Mouse (Mus musculus) kidney, postnatal 0 days (tissue): ENCODE results near the gene Lgals2. TPM values are rescaled to one million over a fixed set of nuclear protein-coding genes. Genes with fewer than 3 reads are reported as not detected.
A peak's percentile ranks its signal among the peaks of the same experiment; 100 is the strongest.

ENCODE experiments used
- ATAC-seq: fragments of 200-750 bp; cut with Nextera tagmentation; replicated peaks from 2 replicates; pipeline ENCODE4 v1.8.0; 2017; ENCODE audit warnings: low read depth, moderate number of reproducible peaks, moderate TSS enrichment, moderate library complexity; ENCODE audit not compliant: low FRiP score
- DNase-seq: peaks from one replicate; pipeline ENCODE4 v3.0.0-alpha.2; 2016; ENCODE audit warnings: low spot score
- H3K27ac ChIP-seq: fragments of 300-500 bp; sonication (generic); 2 replicates; pipeline ENCODE4 v1.5.1; 2014; ENCODE audit warnings: mild to moderate bottlenecking
- H3K27me3 ChIP-seq: fragments of 300-500 bp; sonication (generic); 2 replicates; pipeline ENCODE4 v1.6.1; 2014; ENCODE audit warnings: low read length, mixed read lengths; ENCODE audit not compliant: insufficient read depth
- H3K36me3 ChIP-seq: fragments of 300-500 bp; sonication (generic); 2 replicates; pipeline ENCODE4 v1.6.1; 2014; ENCODE audit warnings: low read length, mixed read lengths; ENCODE audit not compliant: insufficient read depth
- H3K4me1 ChIP-seq: fragments of 300-500 bp; sonication (generic); replicated peaks from 2 replicates; pipeline ENCODE4 v1.6.1; 2014; ENCODE audit warnings: antibody characterized with exemption, low read length, mixed read lengths; ENCODE audit not compliant: insufficient read depth
- H3K4me2 ChIP-seq: fragments of 300-500 bp; sonication (generic); 2 replicates; pipeline ENCODE4 v1.6.1; 2014; ENCODE audit warnings: mild to moderate bottlenecking, low read length, moderate library complexity, mixed read lengths
- H3K4me3 ChIP-seq: fragments of 300-500 bp; sonication (generic); replicated peaks from 2 replicates; pipeline ENCODE4 v1.5.1; 2014; ENCODE audit warnings: low read depth, low read length
- H3K9ac ChIP-seq: fragments of 300-500 bp; sonication (generic); 2 replicates; pipeline ENCODE4 v1.6.1; 2014; ENCODE audit warnings: low read depth, low read length
- H3K9me3 ChIP-seq: fragments of 300-500 bp; sonication (generic); replicated peaks from 2 replicates; pipeline ENCODE4 v1.6.1; 2016; ENCODE audit warnings: low read length, inconsistent platforms, mixed read lengths
- CTCF ChIP-seq: IDR thresholded peaks from 2 replicates; pipeline ENCODE4 v1.5.1; 2016; ENCODE audit warnings: antibody characterized with exemption, low read depth, mild to moderate bottlenecking, moderate library complexity
- WGBS: fragments of 180-500 bp; shearing (Covaris S2); extraction: QIAGEN DNeasy Blood & Tissue Kit; methylation state at CpG from one replicate; pipeline ENCODE4 v1.1.7; 2014; 5-methylcytosine and 5-hydroxymethylcytosine counted together
- polyA plus RNA-seq: library from polyadenylated mRNA; unstranded; fragments of >200 nt; fragmentation: Nextera tagmentation; extraction: Ambion mirVana; gene quantifications from 2 replicates; pipeline ENCODE4 v1.2.1, GENCODE M21; 2015

Lgals2 gene
- polyA plus RNA-seq, 1 experiment from 2014 or later, result 0.91 TPM

GRCm38 (mm10) chr15:78868826-78869233 is 13.5 kb upstream of the Lgals2 start:
- 61% methylated on average over 7 of the region's 7 CpGs for WGBS
- Histone ChIP-seq H3K4me3 (no peak overlapping the region), H3K9ac (no peak overlapping the region), H3K27me3 (no peaks in the 10 kb centered on the region), H3K27ac (peak overlapping the region; percentile 83), H3K9me3 (no peaks in the 10 kb centered on the region), H3K4me2 (no peak overlapping the region), H3K4me1 (peaks cover 12% of the 10 kb centered on the region), H3K36me3 (no peaks in the 10 kb centered on the region)
- no peak for DNase-seq
- ATAC-seq, result no peak
- TF ChIP-seq CTCF, result no peak

DNA sequence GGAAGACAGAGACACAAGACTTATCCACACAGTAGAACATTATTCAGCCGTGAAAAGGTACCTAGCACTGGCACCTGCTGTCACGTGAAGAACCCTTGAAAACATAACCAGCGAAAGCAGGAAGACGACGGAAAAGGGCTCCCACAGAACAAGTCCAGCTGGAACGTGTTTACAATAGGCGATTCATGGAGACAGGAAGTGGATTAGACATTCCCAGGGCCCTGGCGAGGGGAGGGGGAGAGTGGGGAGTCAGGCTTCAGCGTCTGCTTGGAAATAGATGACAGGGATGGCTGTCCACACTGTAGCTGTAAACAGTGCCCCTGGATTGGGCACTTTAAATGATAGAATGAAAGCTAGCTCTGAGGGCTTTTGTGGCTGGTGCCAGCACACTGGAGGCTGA is 13.1 kb upstream of the Lgals2 start:
- peak; percentile 95 for DNase-seq
- peak; percentile 57; the same call in 1 of the 2 replicates for ATAC-seq
- Histone ChIP-seq H3K27ac (peak overlapping the region; percentile 83), H3K4me3 (no peak overlapping the region), H3K9me3 (no peaks in the 10 kb centered on the region), H3K4me2 (no peak overlapping the region), H3K9ac (no peak overlapping the region), H3K27me3 (no peaks in the 10 kb centered on the region), H3K4me1 (peaks cover 16% of the 10 kb centered on the region), H3K36me3 (no peaks in the 10 kb centered on the region)
- 4% methylated on average over 9 of the region's 9 CpGs for WGBS
- TF ChIP-seq CTCF, result no peak

DNA sequence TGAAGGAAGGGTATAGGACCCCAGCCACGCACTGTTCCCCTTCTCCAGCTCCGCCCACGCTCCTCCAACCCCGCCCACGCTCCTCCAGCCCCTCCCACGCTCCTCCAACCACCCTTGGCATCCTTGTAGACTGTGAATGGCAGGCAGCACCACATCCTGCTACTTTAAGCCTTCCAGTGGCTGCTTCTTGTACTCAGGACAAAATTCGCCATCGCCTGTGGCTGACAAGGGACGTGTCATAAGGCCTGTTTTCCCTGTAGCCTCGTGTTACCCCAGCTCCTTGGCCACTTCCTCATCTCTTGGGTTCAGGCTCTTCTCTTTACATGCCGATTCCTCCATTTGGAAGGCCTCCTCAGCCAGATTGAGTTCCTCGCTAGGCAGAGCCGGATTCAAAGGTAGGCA is 8.5 kb upstream of the Lgals2 start:
- H3K36me3 ChIP-seq, result no peaks in the 10 kb centered on the region
- no peak for TF ChIP-seq CTCF
- no peaks in the 10 kb centered on the region for H3K9me3 ChIP-seq
- DNase-seq (peak; percentile 58), ATAC-seq (no peak; the same call in 1 of the 2 replicates)
- H3K27ac ChIP-seq, result peak overlapping the region; percentile 48
- 33% methylated on average over 13 of the region's 13 CpGs for WGBS
- H3K27me3 ChIP-seq, result no peaks in the 10 kb centered on the region
- H3K9ac ChIP-seq, result no peak overlapping the region
- H3K4me1 ChIP-seq, result peaks cover 18% of the 10 kb centered on the region
- H3K4me2 ChIP-seq, result no peak overlapping the region
- H3K4me3 ChIP-seq, result no peak overlapping the region

DNA sequence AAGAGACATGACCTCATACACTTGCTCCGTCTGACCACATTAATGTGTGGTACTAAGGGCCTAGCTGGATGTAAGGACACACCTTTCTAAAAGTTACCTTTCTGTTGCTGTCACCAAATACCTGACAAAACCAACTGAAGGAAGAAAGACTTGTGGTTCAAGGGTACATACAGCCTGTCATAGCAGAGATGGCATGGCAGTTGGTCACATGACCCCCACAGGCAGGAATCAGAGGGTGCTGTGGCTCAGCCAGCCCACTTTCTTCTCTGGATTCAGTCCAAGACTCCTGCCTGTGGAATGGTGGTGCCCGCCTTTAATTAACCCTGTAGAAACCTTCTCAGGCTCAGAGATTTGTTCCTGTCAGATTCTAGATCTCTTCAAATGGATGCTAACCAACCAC is 7.8 kb upstream of the Lgals2 start:
- TF ChIP-seq CTCF, result no peak
- H3K9ac ChIP-seq, result no peak overlapping the region
- H3K27ac ChIP-seq, result peak overlapping the region; percentile 48; the same call in 1 of the 2 replicates
- H3K27me3 ChIP-seq, result no peaks in the 10 kb centered on the region
- peaks cover 16% of the 10 kb centered on the region for H3K4me1 ChIP-seq
- H3K4me3 ChIP-seq, result no peak overlapping the region
- H3K4me2 ChIP-seq, result no peak overlapping the region
- DNase-seq, result no peak
- H3K9me3 ChIP-seq, result no peaks in the 10 kb centered on the region
- ATAC-seq, result no peak
- 62% methylated on average over 2 of the region's 2 CpGs for WGBS
- no peaks in the 10 kb centered on the region for H3K36me3 ChIP-seq

DNA sequence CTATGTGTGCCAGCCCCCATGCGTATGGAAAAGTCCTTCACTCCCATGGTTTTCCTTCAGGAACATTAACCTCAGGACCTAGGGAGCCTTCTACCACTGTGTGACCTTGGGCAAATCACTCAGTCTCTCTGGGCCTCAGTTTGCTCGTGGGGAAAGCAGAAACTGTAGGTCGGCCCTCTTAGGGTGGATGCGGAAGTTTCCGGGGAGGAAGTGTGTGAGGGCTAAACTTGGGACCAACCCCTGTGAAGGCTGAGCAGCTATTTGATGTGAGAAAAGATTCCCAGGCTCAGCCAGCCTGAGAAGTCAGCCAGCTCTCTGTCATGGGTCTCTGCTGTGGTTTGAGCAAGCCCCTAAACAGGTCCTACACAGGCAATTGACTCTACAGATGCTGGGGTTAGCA is 7.0 kb upstream of the Lgals2 start:
- no peak overlapping the region for H3K9ac ChIP-seq
- no peak overlapping the region for H3K4me2 ChIP-seq
- no peak for ATAC-seq
- H3K36me3 ChIP-seq, result no peaks in the 10 kb centered on the region
- 83% methylated on average over 5 of the region's 5 CpGs for WGBS
- DNase-seq, result no peak
- no peaks in the 10 kb centered on the region for H3K27me3 ChIP-seq
- H3K9me3 ChIP-seq, result no peaks in the 10 kb centered on the region
- peaks cover 10% of the 10 kb centered on the region for H3K4me1 ChIP-seq
- no peak overlapping the region for H3K4me3 ChIP-seq
- no peak for TF ChIP-seq CTCF
- no peak overlapping the region for H3K27ac ChIP-seq

GRCm38 (mm10) chr15:78859714-78860113 is 4.4 kb upstream of the Lgals2 start:
- Histone ChIP-seq H3K4me2 (no peak overlapping the region), H3K27ac (no peak overlapping the region), H3K9me3 (no peaks in the 10 kb centered on the region), H3K4me1 (peaks cover 10% of the 10 kb centered on the region), H3K36me3 (no peaks in the 10 kb centered on the region), H3K4me3 (no peak overlapping the region), H3K27me3 (no peaks in the 10 kb centered on the region), H3K9ac (0 out of 2 replicates have a peak overlapping the region, but pooled peaks have one; percentile 2)
- 63% methylated on average over 6 of the region's 6 CpGs for WGBS
- ATAC-seq, result no peak
- DNase-seq, result no peak
- no peak for TF ChIP-seq CTCF

GRCm38 (mm10) chr15:78859311-78859710 is 4.0 kb upstream of the Lgals2 start:
- H3K4me2 ChIP-seq, result no peak overlapping the region
- no peak for ATAC-seq
- no peaks in the 10 kb centered on the region for H3K36me3 ChIP-seq
- H3K9ac ChIP-seq, result 0 out of 2 replicates have a peak overlapping the region, but pooled peaks have one; percentile 2
- peaks cover 10% of the 10 kb centered on the region for H3K4me1 ChIP-seq
- no peak overlapping the region for H3K4me3 ChIP-seq
- DNase-seq, result no peak
- no peaks in the 10 kb centered on the region for H3K9me3 ChIP-seq
- no peak overlapping the region for H3K27ac ChIP-seq
- H3K27me3 ChIP-seq, result no peaks in the 10 kb centered on the region
- WGBS, result 65% methylated on average over 4 of the region's 4 CpGs
- no peak for TF ChIP-seq CTCF
